Mouse (Mus musculus) cerebral cortex, adult 2 months (tissue): ENCODE data around the gene C2.

ENCODE experiments used
- WGBS: fragments of 180-500 bp; shearing (Covaris S2); methylation state at CpG from one replicate; pipeline ENCODE4 v1.1.7; 2018; 5-methylcytosine and 5-hydroxymethylcytosine counted together

Gene C2

DNA sequence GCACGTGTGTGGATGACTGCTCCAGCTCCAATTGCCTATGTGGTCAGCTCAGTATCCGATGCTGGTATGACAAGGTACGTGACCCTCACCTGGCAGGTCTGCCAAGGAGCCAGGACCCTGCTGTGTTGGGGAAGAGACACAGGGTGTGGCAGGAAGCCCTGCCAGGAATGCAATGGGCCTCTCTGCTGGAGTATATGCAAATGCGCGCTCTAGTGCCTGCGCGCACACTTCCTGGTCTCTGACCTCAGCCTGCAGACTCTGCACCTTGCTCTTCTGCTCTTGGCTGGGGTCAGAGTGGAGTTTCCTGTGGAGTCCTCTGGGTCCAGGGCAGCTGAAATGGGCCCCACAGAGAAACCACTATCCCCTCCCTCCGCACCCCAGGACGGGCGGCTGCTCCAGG is 12.9 kb upstream of the C2 start:
- WGBS = 77% methylated on average over 10 of the region's 10 CpGs

DNA sequence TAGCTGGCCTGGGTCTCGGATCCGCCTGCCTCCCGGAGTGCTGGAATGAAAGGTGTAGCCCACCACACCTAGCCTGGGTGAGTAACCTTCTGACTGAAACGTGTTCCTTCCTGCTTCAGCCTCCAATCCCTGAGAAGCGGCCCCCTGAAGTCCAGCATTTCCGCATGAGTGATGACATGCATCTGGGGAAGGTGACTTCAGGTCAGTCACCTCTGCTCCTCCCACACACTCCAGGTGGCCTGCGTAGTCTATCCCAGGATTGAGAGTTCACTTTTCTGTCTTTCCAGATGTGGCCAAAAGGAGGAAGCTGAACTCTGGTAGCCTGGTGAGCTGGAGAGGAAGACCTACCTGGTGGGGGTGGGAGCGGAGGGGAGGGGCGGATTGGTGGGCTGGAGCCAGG is 4.8 kb upstream of the C2 start:
- 89% methylated on average over 9 of the region's 9 CpGs for WGBS

DNA sequence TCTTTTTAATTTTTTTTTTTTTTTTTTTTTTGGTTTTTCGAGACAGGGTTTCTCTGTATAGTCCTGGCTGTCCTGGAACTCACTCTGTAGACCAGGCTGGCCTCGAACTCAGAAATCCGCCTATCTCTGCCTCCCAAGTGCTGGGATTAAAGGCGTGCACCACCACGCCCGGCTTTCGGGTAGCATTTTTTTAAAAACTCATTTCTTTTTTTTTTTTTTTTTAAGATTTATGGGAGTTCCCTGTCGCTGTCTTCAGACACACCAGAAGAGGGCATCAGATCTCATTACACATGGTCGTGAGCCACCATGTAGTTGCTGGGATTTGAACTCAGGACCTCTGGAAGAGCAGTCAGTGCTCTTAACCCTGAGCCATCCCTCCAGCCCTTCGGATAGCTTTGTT is 3.9 kb upstream of the C2 start:
- WGBS = 86% methylated on average over 9 of the region's 10 CpGs

DNA sequence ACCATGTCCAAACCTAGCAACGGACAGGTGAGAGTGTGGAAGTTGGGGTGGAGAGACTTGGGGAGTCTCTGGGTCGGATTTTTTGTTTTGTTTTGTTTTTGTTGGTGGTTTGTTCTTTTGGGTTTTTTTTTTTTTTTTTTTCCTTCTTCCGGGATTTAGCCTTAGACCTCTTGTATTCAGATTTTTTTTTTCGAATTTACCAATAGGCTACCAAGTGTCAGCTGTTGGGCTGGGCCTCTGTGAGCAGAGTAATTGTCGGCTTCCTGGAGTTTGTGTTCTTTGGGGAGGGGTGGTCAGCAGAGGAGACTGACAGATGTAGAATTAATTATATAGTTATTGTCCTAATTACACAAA is 1.8 kb upstream of the C2 start:
- 0% methylated on average over 5 of the region's 5 CpGs for WGBS

DNA sequence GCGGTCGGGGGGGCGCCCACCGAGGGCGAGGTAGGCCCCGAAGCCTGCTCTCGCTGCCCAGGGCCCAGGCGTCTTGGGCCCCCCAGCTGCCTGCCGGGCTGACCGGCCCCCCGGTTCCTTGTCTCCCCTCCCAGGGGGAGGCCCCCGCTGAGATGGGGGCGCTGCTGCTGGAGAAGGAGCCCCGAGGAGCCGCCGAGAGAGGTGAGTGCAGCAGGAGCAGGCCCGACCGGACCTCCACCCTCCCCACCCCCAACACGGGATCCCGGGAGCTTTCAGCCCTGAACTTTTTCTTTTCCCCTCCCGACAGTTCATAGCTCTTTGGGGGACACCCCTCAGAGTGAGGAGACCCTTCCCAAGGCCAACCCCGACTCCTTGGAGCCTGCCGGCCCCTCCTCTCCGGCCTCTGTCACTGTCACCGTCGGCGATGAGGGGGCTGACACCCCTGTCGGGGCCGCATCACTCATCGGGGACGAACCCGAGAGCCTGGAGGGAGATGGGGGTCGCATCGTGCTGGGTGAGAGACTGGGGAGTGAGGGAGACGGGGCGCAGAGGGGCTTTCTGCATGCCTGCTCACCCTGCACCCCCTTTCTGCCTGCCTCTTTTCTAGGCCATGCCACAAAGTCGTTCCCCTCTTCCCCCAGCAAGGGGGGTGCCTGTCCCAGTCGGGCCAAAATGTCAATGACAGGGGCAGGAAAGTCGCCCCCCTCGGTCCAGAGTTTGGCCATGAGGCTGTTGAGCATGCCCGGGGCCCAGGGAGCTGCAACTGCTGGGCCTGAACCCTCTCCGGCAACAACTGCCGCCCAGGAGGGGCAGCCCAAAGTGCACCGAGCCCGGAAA is 1.2 kb upstream of the C2 start:
- whole genome bisulfite sequencing = 2% methylated on average over 40 of the region's 45 CpGs

DNA sequence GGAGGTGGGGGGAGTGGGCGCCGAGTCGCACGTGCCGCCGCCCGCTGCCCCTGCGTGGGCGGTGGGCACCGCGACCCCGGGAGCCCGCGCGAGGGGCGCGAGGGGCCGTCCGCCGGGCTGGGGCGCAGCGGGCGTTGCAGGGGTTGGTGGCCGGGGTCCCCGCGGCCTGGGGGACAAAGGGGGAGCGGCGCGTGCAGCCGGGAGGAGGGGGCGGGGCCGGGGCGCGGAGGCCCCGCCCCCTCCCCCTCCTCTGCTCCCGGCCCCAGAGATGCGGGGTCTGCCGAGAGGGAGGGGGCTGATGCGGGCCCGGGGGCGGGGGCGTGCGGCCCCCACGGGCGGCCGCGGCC is 614 bp upstream of the C2 start:
- 4% methylated on average over 23 of the region's 47 CpGs for WGBS

DNA sequence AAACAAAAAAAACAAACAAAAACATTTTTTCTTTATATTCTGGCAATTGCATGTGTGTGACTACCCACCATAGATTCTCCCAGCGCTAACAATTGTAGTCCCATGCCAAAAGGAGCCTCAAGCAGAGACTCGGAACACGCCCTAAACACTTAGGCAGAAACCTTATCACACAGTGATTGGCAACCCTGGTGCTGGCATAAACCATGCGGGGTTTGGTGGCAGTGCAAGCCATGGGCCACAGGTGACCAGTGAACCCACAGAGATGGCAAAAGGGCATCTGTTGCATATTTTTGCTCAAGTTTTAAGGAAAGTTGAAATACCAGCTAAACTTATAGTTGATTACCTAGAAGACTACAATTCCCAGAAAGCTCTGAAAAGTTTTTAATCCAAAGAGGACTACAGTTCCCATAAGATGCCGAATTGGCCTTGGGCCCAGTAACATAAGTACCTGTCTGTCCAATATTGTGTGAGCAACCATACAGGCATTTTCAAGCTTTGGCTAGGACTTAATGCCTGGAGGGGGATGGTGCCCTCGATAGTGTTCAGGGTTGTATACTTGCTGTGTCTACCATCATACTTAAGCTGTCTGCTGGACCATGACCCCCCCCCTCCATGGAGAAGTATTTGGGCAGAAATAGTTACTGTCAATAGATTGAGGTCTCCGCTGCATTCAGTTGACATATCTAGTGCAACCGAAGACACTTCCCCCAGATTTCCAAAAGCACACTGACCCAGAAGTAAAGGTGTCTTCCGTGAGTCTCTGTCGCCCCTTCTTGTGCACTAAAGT is 499 bp downstream of the C2 start:
- WGBS = 10% methylated on average over 10 of the region's 10 CpGs

DNA sequence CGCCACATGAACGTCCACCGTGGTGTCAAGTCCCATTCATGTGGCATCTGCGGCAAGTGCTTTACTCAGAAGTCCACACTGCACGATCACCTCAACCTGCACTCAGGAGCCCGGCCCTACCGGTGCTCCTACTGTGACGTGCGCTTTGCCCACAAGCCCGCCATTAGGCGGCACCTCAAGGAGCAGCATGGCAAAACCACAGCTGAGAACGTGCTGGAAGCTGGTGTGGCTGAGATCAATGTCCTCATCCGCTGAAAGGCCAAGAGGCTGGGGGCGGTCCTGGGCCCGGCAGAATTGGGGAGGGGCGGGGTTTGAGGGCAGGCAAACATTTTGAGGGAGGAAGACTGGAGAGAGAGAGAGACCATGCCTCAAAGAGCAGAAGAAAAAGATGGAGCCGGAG is 1.7 kb downstream of the C2 start:
- WGBS = 84% methylated on average over 17 of the region's 17 CpGs

DNA sequence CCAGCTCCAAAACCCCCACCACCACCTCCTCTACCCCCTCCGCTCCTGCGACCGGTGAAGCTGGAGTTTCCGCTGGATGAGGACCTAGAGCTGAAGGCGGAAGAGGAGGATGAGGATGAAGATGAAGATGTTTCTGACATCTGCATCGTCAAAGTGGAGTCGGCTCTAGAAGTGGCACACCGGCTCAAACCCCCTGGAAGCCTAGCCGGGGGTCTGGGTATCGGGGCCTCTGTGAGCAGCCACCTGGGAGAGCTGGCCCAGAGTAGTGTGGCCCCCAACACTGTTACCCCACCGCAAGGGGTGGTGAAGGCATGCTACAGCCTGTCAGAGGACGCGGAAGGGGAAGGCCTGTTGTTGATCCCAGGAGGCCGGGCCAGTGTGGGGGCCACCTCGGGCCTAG is 2.3 kb downstream of the C2 start:
- 95% methylated on average over 15 of the region's 15 CpGs for WGBS

DNA sequence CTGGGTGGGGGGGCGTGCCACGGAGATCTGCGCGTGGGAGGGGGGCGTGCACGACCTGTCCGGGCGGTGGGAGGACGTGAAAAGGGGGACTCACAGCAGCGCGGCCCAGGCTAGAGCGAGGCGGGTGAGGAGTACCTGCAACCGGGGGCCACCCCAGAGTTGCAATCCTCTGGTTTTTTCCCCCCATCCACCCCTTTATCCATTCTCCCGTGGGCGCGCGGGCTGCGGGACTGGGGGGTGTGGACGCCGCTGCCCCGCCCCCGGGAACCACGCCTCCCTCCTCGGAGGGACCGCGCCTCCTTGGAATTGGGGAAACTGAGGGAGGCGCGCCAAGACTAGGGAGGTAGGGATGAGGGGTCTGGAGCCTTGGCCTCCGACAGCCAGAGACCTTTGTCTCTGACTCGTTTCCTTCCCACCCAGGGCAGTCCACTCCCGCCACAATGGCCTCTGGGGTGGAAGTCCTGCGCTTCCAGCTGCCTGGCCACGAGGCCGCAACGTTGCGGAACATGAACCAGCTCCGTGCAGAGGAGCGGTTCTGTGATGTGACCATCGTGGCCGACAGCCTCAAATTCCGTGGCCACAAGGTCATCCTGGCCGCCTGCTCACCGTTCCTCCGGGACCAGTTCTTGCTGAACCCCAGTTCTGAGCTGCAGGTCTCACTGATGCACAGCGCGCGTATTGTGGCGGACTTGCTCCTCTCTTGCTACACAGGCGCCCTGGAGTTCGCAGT is 3.1 kb downstream of the C2 start:
- WGBS = 9% methylated on average over 49 of the region's 51 CpGs

DNA sequence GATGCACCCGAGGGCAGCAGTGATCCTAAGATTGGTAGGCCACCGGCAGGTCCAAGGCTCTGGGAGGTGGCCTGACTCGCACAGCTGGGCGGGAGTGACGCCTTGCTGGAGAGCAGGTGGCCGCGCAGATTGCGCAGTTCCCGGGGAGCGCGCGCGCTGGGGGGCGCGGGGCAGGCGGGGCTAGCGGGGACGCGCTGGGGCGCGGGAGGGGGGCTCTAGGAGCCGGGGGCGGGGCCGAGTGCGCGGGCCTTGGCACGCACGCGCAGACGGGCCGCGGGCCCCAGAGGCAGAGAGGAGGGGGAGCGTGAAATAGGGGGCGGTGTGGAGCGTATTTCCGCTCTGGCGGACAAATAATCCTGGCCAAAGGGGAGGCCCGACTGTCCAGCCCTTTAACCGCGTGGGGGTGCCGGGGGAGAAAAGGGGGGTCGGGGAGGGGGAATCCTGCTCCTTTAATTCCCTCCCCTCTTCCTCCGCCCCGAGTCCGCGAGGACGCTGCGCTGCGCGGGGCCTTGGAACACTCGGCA is 3.9 kb downstream of the C2 start:
- WGBS = 2% methylated on average over 45 of the region's 51 CpGs

DNA sequence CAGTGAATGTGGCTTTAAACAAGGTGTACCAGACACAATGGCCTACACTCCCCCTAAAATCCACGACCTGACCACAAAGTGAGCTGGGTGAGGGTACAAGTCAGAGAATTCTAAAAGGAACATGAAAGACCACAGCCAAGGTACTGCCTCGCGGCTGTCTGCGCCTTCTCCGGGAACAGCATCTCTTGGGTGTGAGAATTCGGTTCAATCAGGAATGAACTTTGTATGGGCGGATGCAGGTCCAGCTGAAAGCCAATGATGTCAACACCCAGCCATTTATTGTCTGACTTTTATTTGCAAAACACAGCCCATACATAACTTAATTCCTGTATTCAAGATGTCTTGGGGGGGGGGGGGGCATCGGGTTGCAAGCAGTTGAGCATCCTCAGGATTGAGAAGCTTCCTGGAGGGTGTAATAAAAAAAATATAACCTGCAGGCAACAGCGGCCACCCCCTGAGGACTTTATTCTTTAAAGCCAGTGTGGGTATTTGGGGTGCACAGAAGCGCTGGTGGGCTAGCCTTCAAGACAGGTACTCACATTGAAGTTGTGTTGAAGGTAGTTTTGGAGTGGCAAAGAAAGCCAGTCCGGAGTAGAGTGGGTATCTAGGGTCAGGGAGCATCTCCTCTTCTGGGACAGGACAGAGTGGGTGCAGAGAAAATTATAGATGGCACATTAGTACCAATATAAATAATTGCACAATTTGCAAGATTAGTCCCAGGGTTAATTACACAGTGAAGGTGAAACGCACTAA is 4.8 kb downstream of the C2 start:
- WGBS = 80% methylated on average over 12 of the region's 12 CpGs

DNA sequence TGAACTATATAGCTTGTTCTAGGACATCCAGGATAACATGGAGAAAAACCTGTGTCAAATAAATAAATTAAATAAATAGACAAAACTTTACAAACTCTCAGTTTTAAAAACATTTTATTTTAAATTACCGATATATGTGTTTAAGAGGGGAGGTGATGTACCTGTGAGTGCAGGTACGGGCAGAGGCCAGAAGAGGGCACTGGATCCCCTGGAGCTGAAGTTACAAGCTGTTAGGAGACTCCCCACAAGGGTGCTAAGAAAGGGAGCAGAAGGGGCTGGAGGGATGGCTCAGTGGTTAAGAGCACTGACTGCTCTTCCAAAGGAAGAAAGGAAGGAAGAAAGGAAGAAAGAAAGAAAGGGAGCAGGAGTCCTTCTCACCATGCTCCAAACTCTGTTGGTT is 6.7 kb downstream of the C2 start:
- 96% methylated on average over 2 of the region's 2 CpGs for WGBS

DNA sequence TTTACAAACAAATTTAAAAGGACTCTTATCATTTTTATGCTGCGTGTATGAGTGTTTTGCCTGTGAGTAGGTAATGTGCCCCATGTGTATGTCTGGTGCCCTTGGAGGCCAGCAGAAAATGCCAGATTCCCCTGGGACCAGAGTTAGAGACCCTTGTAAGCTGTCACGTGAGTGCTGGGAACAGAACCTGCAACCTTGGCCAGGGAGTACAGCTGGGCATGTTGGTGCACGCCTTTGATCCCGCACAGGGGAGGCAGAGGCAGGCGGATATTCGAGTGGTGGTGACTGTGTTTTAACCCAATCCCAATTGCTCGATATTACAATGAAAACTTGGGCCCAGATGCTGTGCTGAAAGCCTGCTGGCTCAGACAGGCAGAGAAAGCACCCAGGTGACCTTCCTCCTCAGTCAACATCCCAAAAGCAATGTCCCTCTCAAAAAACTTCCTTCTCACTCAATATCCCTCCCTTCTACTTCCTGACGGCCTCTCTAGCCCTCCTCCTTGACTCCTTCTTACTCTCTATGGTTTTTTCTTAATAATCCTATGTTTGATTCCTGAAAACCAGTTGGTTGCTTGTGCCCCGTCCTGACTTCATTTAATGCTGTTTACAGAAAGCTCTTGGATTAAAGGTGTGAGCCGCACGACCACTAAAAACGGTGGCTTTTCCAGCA is 7.9 kb downstream of the C2 start:
- WGBS = 92% methylated on average over 12 of the region's 12 CpGs

DNA sequence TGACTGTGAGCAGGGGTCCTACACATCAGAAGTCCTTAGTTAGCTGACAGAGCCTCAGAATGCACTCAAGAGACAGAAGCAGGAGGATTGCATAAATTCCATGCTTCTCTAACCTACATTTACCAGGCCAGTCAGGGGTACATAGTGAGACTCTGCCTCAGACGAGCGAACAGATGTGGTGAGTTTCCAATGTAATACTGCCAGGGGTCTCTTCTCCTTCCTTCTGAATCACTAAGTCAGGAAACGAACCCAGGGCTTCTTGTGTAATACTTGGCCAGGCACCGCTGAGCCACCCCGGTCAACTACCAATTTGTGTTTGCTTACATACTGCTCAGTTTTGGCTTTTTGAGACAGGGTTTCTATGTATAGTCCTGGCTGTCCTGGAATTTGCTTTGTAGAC is 10.1 kb downstream of the C2 start:
- 91% methylated on average over 5 of the region's 5 CpGs for WGBS

DNA sequence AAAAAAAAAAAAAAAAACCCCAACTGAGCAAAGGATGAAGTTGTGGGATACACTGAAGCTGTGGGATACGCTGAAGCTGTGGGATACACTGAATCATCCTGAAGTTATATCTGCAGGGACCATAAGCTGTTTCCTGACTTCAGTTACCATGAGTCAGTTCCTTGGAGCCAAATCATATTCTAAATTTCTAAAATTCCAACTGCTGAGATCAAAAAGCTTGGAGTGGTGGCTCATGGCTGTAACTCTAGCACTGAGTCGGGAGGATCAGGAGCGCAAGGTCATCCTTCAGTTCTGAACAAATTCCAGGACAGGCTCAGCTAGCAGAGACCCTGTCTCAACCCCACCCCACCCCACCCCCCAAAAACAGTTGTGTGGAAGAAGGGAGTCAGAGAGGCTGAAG is 12.4 kb downstream of the C2 start:
- 79% methylated on average over 3 of the region's 3 CpGs for WGBS

DNA sequence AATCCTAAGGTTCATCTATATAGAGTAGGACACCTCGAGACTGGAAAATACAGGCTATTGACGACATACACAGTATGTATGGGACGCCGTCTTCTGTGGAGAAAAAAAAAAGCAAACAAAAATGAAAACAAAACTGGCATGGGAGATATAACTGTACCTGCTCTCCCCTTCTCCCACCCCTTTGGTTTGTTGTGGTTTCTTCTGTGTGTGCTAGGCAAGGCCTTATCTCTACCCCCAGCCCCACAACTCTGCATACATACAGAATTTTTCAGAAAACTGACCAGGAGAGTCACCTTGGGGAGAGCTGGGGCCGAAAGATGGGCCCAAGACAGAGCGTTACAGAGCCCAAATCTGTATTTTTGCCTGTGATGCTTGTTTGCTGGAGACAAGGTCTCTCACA is 13.4 kb downstream of the C2 start:
- 93% methylated on average over 6 of the region's 6 CpGs for WGBS

DNA sequence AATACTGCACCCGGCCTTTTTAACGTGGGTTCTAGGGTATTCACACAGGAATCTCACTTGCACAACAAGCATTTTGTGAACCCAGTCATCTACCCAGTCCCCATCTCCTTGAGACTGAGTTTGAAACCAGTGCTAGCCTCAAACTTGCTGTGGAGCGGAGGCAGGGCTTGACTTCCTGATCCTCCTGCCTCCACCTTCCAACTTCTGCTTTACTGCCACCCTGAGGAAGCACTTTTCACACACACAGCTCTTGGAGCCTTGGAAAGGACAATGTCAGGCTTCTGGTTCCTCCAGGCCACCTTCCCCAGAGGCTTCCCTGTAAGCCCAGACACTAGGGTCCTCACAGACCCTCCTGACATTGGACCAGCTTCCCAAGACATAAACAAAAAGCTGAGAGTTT is 14.7 kb downstream of the C2 start:
- 70% methylated on average over 3 of the region's 3 CpGs for WGBS

DNA sequence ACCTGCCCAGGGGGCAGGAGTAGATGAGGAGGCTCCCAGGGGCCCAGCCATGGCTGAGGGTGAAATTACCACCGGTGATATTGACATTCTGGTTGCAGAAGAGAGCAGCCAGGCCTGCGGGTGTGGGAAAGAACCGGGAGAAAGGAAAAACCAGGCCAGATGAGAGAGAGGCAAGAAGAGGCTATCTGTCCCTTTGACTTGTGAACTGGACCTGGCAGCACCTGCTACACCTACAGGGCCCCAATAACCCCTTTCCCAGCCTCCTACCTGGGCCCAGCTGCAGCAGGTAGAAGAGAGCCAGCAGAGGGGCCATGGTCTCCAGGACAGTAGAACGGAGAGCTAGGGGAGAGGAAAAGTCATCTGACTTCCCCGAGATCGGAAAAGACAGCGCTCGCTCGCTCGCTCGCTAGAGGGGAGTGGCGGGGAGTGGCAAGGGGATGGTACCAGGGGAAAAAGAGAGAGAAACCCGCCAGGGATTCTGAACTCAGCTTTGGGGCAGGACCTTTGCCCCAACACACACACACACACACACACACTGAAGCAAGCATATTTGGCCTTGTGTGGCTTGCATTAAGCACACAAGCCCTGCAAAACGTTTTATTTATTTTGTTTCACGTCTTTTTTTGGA is 16.3 kb downstream of the C2 start, which contains the start of gene Gm20547:
Gm20547 (minus strand) TSS at position 360 of the 628 bp plus-strand sequence.
- WGBS = 27% methylated on average over 15 of the region's 15 CpGs

DNA sequence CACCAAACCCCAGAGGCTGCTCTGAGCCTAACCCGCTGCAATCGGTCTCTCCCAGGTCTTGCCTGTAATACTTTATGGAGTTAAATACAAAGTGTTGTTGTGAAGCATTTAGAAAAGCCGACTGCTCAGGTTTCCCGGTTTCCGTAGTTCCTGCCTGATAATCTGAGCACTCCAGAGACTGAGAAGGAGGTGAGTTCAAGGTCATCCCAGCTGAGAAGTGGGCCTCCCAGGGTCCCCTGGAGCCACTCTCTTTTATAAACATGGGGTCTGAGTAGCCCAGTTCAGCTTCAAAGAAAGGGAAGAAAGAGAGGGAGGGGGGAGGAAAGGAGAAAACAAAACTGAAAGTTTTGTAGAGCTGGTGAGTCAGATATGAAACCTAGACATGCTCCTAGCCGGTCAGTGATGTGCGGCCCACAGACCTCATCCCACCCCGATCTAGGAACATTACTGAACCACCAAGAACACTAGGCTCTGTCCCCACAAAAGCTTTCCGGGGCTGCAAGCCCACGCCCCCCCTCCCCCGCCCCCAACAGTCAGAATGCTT is 18.7 kb downstream of the C2 start, which contains the start of gene Zbtb12:
Zbtb12 (plus strand) TSS at position 148 of the 544 bp plus-strand sequence.
- WGBS = 64% methylated on average over 11 of the region's 11 CpGs
